Mouse (Mus musculus): ENCODE results near the gene Runx3. TPM values are rescaled to one million over a fixed set of nuclear protein-coding genes. Genes with fewer than 3 reads are reported as not detected.

Runx3 gene
- polyA plus RNA-seq, 1 experiment from 2014 or later: 0.04 TPM

- Histone ChIP-seq H3K4me3 (no peak overlapping the region), H3K27me3 (ENCODE audit: low read depth, poor library complexity, severe bottlenecking) (peaks cover 100% of the 10 kb centered on the region), H3K27ac (replicated peaks) (no peak overlapping the region), H3K36me3 (no peaks in the 10 kb centered on the region), H3K4me1 (peaks cover 42% of the 10 kb centered on the region), H3K9me3 (replicated peaks) (no peaks in the 10 kb centered on the region)
- peak; percentile 56 for DNase-seq (ENCODE audit: low spot score)
- WGBS: under 1% methylated on average over 21 of the region's 21 CpGs
Observed at GRCm38 (mm10) chr4:135154089-135154949, 33.9 kb downstream of the Runx3 start.

GRCm38 (mm10) chr4:135155106-135155800 lies 34.8 kb downstream of the Runx3 start:
- Histone ChIP-seq H3K9me3 (replicated peaks) (no peaks in the 10 kb centered on the region), H3K4me1 (peaks cover 41% of the 10 kb centered on the region), H3K4me3 (no peak overlapping the region), H3K27me3 (ENCODE audit: low read depth, poor library complexity, severe bottlenecking) (peaks cover 100% of the 10 kb centered on the region), H3K27ac (replicated peaks) (no peak overlapping the region), H3K36me3 (no peaks in the 10 kb centered on the region)
- 1% methylated on average over 30 of the region's 31 CpGs for WGBS
- peak; percentile 51 for DNase-seq (ENCODE audit: low spot score)

GRCm38 (mm10) chr4:135155805-135156469 lies 35.5 kb downstream of the Runx3 start:
- no peaks in the 10 kb centered on the region for H3K36me3 ChIP-seq
- no peaks in the 10 kb centered on the region for H3K9me3 ChIP-seq (replicated peaks)
- no peak overlapping the region for H3K4me3 ChIP-seq
- peak; percentile 44 for DNase-seq (ENCODE audit: low spot score)
- H3K27me3 ChIP-seq (ENCODE audit: low read depth, poor library complexity, severe bottlenecking): peaks cover 100% of the 10 kb centered on the region
- H3K27ac ChIP-seq (replicated peaks): no peak overlapping the region
- 6% methylated on average over 15 of the region's 15 CpGs for WGBS
- H3K4me1 ChIP-seq: peaks cover 38% of the 10 kb centered on the region

GRCm38 (mm10) chr4:135156531-135156930 lies 36.1 kb downstream of the Runx3 start:
- WGBS: 6% methylated on average over 6 of the region's 6 CpGs
- Histone ChIP-seq H3K4me1 (peaks cover 38% of the 10 kb centered on the region), H3K27me3 (ENCODE audit: low read depth, poor library complexity, severe bottlenecking) (peaks cover 100% of the 10 kb centered on the region), H3K9me3 (replicated peaks) (no peaks in the 10 kb centered on the region), H3K36me3 (no peaks in the 10 kb centered on the region), H3K4me3 (no peak overlapping the region), H3K27ac (replicated peaks) (no peak overlapping the region)
- DNase-seq (ENCODE audit: low spot score): no peak

GRCm38 (mm10) chr4:135157329-135157728 lies 36.9 kb downstream of the Runx3 start:
- Histone ChIP-seq H3K36me3 (no peaks in the 10 kb centered on the region), H3K27ac (replicated peaks) (no peak overlapping the region), H3K9me3 (replicated peaks) (no peaks in the 10 kb centered on the region), H3K27me3 (ENCODE audit: low read depth, poor library complexity, severe bottlenecking) (peaks cover 93% of the 10 kb centered on the region), H3K4me3 (no peak overlapping the region), H3K4me1 (peaks cover 32% of the 10 kb centered on the region)
- DNase-seq (ENCODE audit: low spot score): no peak
- WGBS: 8% methylated on average over 6 of the region's 6 CpGs

GRCm38 (mm10) chr4:135158724-135159409 lies 38.4 kb downstream of the Runx3 start:
- H3K27me3 ChIP-seq (ENCODE audit: low read depth, poor library complexity, severe bottlenecking): peaks cover 88% of the 10 kb centered on the region
- 7% methylated on average over 9 of the region's 9 CpGs for WGBS
- no peak overlapping the region for H3K4me3 ChIP-seq
- DNase-seq (ENCODE audit: low spot score): no peak
- no peaks in the 10 kb centered on the region for H3K9me3 ChIP-seq (replicated peaks)
- no peak overlapping the region for H3K27ac ChIP-seq (replicated peaks)
- peaks cover 17% of the 10 kb centered on the region for H3K4me1 ChIP-seq
- H3K36me3 ChIP-seq: no peaks in the 10 kb centered on the region

- DNase-seq (ENCODE audit: low spot score): no peak
- H3K27me3 ChIP-seq (ENCODE audit: low read depth, poor library complexity, severe bottlenecking): peaks cover 88% of the 10 kb centered on the region
- 68% methylated on average over 2 of the region's 2 CpGs for WGBS
Observed at GRCm38 (mm10) chr4:135159663-135160062, 39.2 kb downstream of the Runx3 start.

GRCm38 (mm10) chr4:135160168-135160567 lies 39.7 kb downstream of the Runx3 start:
- Histone ChIP-seq H3K9me3 (replicated peaks) (no peaks in the 10 kb centered on the region), H3K27me3 (ENCODE audit: low read depth, poor library complexity, severe bottlenecking) (peaks cover 88% of the 10 kb centered on the region), H3K4me3 (no peak overlapping the region), H3K27ac (replicated peaks) (no peak overlapping the region), H3K4me1 (peaks cover 13% of the 10 kb centered on the region), H3K36me3 (no peaks in the 10 kb centered on the region)
- 69% methylated on average over 3 of the region's 3 CpGs for WGBS
- DNase-seq (ENCODE audit: low spot score): no peak

More at GRCm38 (mm10) chr4:135159663-135160062, 39.2 kb downstream of the Runx3 start:
- Histone ChIP-seq H3K4me1 (peaks cover 13% of the 10 kb centered on the region), H3K4me3 (no peak overlapping the region), H3K9me3 (replicated peaks) (no peaks in the 10 kb centered on the region), H3K27ac (replicated peaks) (no peak overlapping the region), H3K36me3 (no peaks in the 10 kb centered on the region)

- no peak for DNase-seq (ENCODE audit: low spot score)
- no peaks in the 10 kb centered on the region for H3K36me3 ChIP-seq
- peaks cover 88% of the 10 kb centered on the region for H3K27me3 ChIP-seq (ENCODE audit: low read depth, poor library complexity, severe bottlenecking)
- H3K4me1 ChIP-seq: peaks cover 14% of the 10 kb centered on the region
- no peaks in the 10 kb centered on the region for H3K9me3 ChIP-seq (replicated peaks)
- H3K27ac ChIP-seq (replicated peaks): no peak overlapping the region
- no peak overlapping the region for H3K4me3 ChIP-seq
- WGBS: 88% methylated on average over 11 of the region's 11 CpGs
Observed at GRCm38 (mm10) chr4:135161441-135161840, 41.0 kb downstream of the Runx3 start.

- WGBS: 51% methylated on average over 6 of the region's 6 CpGs
- Histone ChIP-seq H3K4me1 (peaks cover 32% of the 10 kb centered on the region), H3K9me3 (replicated peaks) (no peaks in the 10 kb centered on the region), H3K4me3 (no peak overlapping the region), H3K27me3 (ENCODE audit: low read depth, poor library complexity, severe bottlenecking) (peaks cover 88% of the 10 kb centered on the region), H3K27ac (replicated peaks) (no peak overlapping the region), H3K36me3 (no peaks in the 10 kb centered on the region)
- no peak for DNase-seq (ENCODE audit: low spot score)
Observed at GRCm38 (mm10) chr4:135165761-135166160, 45.3 kb downstream of the Runx3 start.

- Histone ChIP-seq H3K27ac (replicated peaks) (peak overlapping the region; percentile 69; the same call in 1 of the 2 replicates), H3K4me1 (peaks cover 34% of the 10 kb centered on the region), H3K27me3 (ENCODE audit: low read depth, poor library complexity, severe bottlenecking) (peaks cover 88% of the 10 kb centered on the region), H3K9me3 (replicated peaks) (no peaks in the 10 kb centered on the region), H3K4me3 (peak overlapping the region; percentile 36), H3K36me3 (no peaks in the 10 kb centered on the region)
- peak; percentile 59 for DNase-seq (ENCODE audit: low spot score)
- WGBS: 3% methylated on average over 22 of the region's 23 CpGs
Observed at GRCm38 (mm10) chr4:135166413-135167225, 46.2 kb downstream of the Runx3 start.

Measured in midbrain, embryonic 10.5 days (tissue).